Mouse (Mus musculus) stomach, embryonic 15.5 days (tissue): ENCODE data around the gene Fastkd5. TPM values are rescaled to one million over a fixed set of nuclear protein-coding genes. Genes with fewer than 3 reads are reported as not detected.

Source experiments
- ATAC-seq: fragments of 200-750 bp; cut with Nextera tagmentation; 2 replicates; pipeline ENCODE4 v1.8.0; 2017; ENCODE audit warnings: low read depth, moderate number of reproducible peaks, moderate TSS enrichment; ENCODE audit not compliant: insufficient read depth, low FRiP score
- H3K27ac ChIP-seq: fragments of 300-500 bp; sonication (generic); 2 replicates; pipeline ENCODE4 v1.5.1; 2015; ENCODE audit warnings: mild to moderate bottlenecking, inconsistent platforms
- H3K27me3 ChIP-seq: fragments of 300-500 bp; sonication (generic); replicated peaks from 2 replicates; pipeline ENCODE4 v1.6.1; 2015; ENCODE audit warnings: inconsistent platforms
- H3K36me3 ChIP-seq: fragments of 300-500 bp; sonication (generic); 2 replicates; pipeline ENCODE4 v1.6.1; 2015; ENCODE audit warnings: inconsistent platforms
- H3K4me1 ChIP-seq: fragments of 300-500 bp; sonication (generic); 2 replicates; pipeline ENCODE4 v1.6.1; 2015; ENCODE audit warnings: inconsistent platforms
- H3K4me2 ChIP-seq: fragments of 300-500 bp; sonication (generic); 2 replicates; pipeline ENCODE4 v1.6.1; 2015; ENCODE audit warnings: mild to moderate bottlenecking, inconsistent platforms
- H3K4me3 ChIP-seq: fragments of 300-500 bp; sonication (generic); replicated peaks from 2 replicates; pipeline ENCODE4 v1.5.1; 2015; ENCODE audit warnings: inconsistent platforms
- H3K9ac ChIP-seq: fragments of 300-500 bp; sonication (generic); 2 replicates; pipeline ENCODE4 v1.6.1; 2015; ENCODE audit warnings: inconsistent platforms
- H3K9me3 ChIP-seq: fragments of 300-500 bp; sonication (generic); 2 replicates; pipeline ENCODE4 v1.6.1; 2016; ENCODE audit warnings: inconsistent platforms
- WGBS: fragments of 180-500 bp; shearing (Covaris S2); methylation state at CpG from one replicate; pipeline ENCODE4 v1.1.7; 2015; 5-methylcytosine and 5-hydroxymethylcytosine counted together
- polyA plus RNA-seq: library from polyadenylated mRNA; unstranded; fragments of >200 nt; fragmentation: Nextera tagmentation; extraction: Ambion mirVana; gene quantifications from 2 replicates; pipeline ENCODE4 v1.2.1, GENCODE M21; 2015

Fastkd5 gene
- polyA plus RNA-seq, 1 experiment from 2014 or later = 13.6 TPM

GRCm38 (mm10) chr2:130632887-130633675 lies 3.3 kb upstream of the Fastkd5 start:
- WGBS = 59% methylated on average over 5 of the region's 5 CpGs
- no peaks in the 10 kb centered on the region for H3K9me3 ChIP-seq
- no peak for ATAC-seq
- 0 out of 2 replicates have a peak, but pooled peaks cover 3% of the 10 kb centered on the region for H3K36me3 ChIP-seq
- H3K9ac ChIP-seq = no peak overlapping the region
- peaks cover 22% of the 10 kb centered on the region; the same call in 1 of the 2 replicates for H3K27me3 ChIP-seq
- H3K4me3 ChIP-seq = no peak overlapping the region
- H3K4me1 ChIP-seq = peaks cover 30% of the 10 kb centered on the region
- no peak overlapping the region for H3K4me2 ChIP-seq
- no peak overlapping the region for H3K27ac ChIP-seq

DNA sequence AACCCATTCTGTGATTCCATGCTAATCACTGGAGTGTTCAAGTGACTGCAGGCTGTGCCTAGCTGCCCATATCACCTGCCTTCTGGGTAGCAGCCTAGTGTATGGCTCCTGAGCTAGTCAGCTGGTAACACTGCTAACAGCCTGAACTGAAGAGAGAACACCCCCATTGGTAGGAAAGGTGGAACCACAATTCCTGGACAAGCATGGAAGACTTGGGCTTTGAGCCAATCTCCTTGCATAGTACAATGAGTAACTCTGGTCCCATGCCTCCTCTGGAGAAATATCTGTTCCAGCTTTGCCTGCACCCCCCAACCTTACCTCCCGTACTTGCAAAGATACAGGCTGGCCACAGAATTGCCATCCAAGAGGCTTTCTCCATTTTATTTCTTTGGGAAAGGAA lies 2.6 kb upstream of the Fastkd5 start:
- Histone ChIP-seq H3K9me3 (no peaks in the 10 kb centered on the region), H3K4me1 (peaks cover 30% of the 10 kb centered on the region), H3K27me3 (peaks cover 22% of the 10 kb centered on the region; the same call in 1 of the 2 replicates), H3K9ac (no peak overlapping the region), H3K4me2 (no peak overlapping the region), H3K36me3 (0 out of 2 replicates have a peak, but pooled peaks cover 3% of the 10 kb centered on the region), H3K27ac (no peak overlapping the region), H3K4me3 (no peak overlapping the region)
- no peak for ATAC-seq
- WGBS = 68% methylated on average over 1 of the region's 1 CpGs

- Histone ChIP-seq H3K36me3 (peaks cover 15% of the 10 kb centered on the region; the same call in 1 of the 2 replicates), H3K4me1 (peaks cover 9% of the 10 kb centered on the region), H3K27me3 (0 out of 2 replicates have a peak, but pooled peaks cover 4% of the 10 kb centered on the region), H3K9ac (peak overlapping the region; percentile 94), H3K4me3 (peak overlapping the region; percentile 95), H3K4me2 (peak overlapping the region; percentile 82), H3K27ac (peak overlapping the region; percentile 71), H3K9me3 (no peaks in the 10 kb centered on the region)
- ATAC-seq = peak; percentile 28; the same call in 1 of the 2 replicates
- WGBS = 2% methylated on average over 37 of the region's 37 CpGs
These were observed 568 bp downstream of the Fastkd5 start for GRCm38 (mm10) chr2:130629080-130629838.

GRCm38 (mm10) chr2:130628424-130628823 lies 1.4 kb downstream of the Fastkd5 start:
- H3K4me3 ChIP-seq = peak overlapping the region; percentile 95; the same call in 1 of the 2 replicates
- 58% methylated on average over 3 of the region's 3 CpGs for WGBS

GRCm38 (mm10) chr2:130618972-130619371 lies 10.9 kb downstream of the Fastkd5 start:
- Histone ChIP-seq H3K27me3 (no peaks in the 10 kb centered on the region), H3K9me3 (no peaks in the 10 kb centered on the region), H3K9ac (no peak overlapping the region), H3K4me3 (no peak overlapping the region), H3K36me3 (peaks cover 32% of the 10 kb centered on the region), H3K4me1 (no peaks in the 10 kb centered on the region), H3K4me2 (no peak overlapping the region), H3K27ac (no peak overlapping the region)
- no peak for ATAC-seq
- WGBS = 87% methylated on average over 7 of the region's 7 CpGs

More at GRCm38 (mm10) chr2:130628424-130628823, 1.4 kb downstream of the Fastkd5 start:
- Histone ChIP-seq H3K4me2 (peak overlapping the region; percentile 82), H3K27me3 (no peaks in the 10 kb centered on the region), H3K36me3 (peaks cover 12% of the 10 kb centered on the region; the same call in 1 of the 2 replicates), H3K4me1 (peaks cover 8% of the 10 kb centered on the region), H3K9me3 (no peaks in the 10 kb centered on the region), H3K27ac (no peak overlapping the region), H3K9ac (no peak overlapping the region)
- ATAC-seq = no peak

DNA sequence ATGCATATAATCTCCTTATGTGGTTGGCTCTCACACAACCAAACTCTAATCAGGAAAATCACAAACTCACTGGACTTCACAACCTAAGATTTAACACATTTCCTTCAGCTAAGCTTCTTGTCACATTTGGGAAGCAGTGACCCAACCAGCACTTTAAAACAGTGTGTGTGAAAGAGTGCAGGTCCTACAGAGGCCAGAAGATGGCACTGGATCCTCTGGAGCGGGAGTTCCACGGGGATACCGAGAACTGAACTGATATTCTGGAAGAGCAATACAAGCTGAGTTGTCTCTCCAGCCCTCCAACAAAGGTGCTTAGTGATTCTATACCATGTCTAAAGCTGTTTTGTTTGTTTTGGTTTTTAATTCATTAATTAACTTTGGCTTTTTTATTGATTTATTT lies 16.7 kb downstream of the Fastkd5 start:
- Histone ChIP-seq H3K36me3 (peaks cover 23% of the 10 kb centered on the region), H3K4me1 (no peaks in the 10 kb centered on the region), H3K4me2 (no peak overlapping the region), H3K9me3 (no peaks in the 10 kb centered on the region), H3K9ac (no peak overlapping the region), H3K27ac (no peak overlapping the region), H3K4me3 (no peak overlapping the region), H3K27me3 (no peaks in the 10 kb centered on the region)
- 71% methylated on average over 3 of the region's 3 CpGs for WGBS
- ATAC-seq = no peak

- no peak for ATAC-seq
- Histone ChIP-seq H3K27me3 (no peaks in the 10 kb centered on the region), H3K9ac (no peak overlapping the region), H3K4me3 (no peak overlapping the region), H3K9me3 (no peaks in the 10 kb centered on the region), H3K4me2 (no peak overlapping the region), H3K27ac (no peak overlapping the region), H3K4me1 (no peaks in the 10 kb centered on the region), H3K36me3 (peaks cover 24% of the 10 kb centered on the region)
- WGBS = 84% methylated on average over 4 of the region's 4 CpGs
These were observed 27.6 kb downstream of the Fastkd5 start for GRCm38 (mm10) chr2:130602195-130602594.

GRCm38 (mm10) chr2:130598399-130598798 lies 31.4 kb downstream of the Fastkd5 start:
- Histone ChIP-seq H3K9me3 (no peaks in the 10 kb centered on the region), H3K4me1 (no peaks in the 10 kb centered on the region), H3K4me2 (no peak overlapping the region), H3K9ac (no peak overlapping the region), H3K27me3 (no peaks in the 10 kb centered on the region), H3K36me3 (peaks cover 34% of the 10 kb centered on the region), H3K27ac (no peak overlapping the region), H3K4me3 (no peak overlapping the region)
- no peak for ATAC-seq
- WGBS = 72% methylated on average over 3 of the region's 3 CpGs

GRCm38 (mm10) chr2:130597601-130598010 lies 32.2 kb downstream of the Fastkd5 start:
- 10% methylated on average over 1 of the region's 1 CpGs for WGBS
- Histone ChIP-seq H3K9me3 (no peaks in the 10 kb centered on the region), H3K36me3 (peaks cover 28% of the 10 kb centered on the region), H3K4me3 (no peak overlapping the region), H3K4me2 (no peak overlapping the region), H3K27me3 (no peaks in the 10 kb centered on the region), H3K27ac (no peak overlapping the region), H3K4me1 (no peaks in the 10 kb centered on the region), H3K9ac (no peak overlapping the region)
- ATAC-seq = no peak

- Histone ChIP-seq H3K27me3 (no peaks in the 10 kb centered on the region), H3K36me3 (peaks cover 37% of the 10 kb centered on the region), H3K4me2 (no peak overlapping the region), H3K9ac (no peak overlapping the region), H3K9me3 (no peaks in the 10 kb centered on the region), H3K4me3 (no peak overlapping the region), H3K27ac (no peak overlapping the region), H3K4me1 (no peaks in the 10 kb centered on the region)
- ATAC-seq = no peak
- 83% methylated on average over 1 of the region's 1 CpGs for WGBS
These were observed 34.2 kb downstream of the Fastkd5 start for GRCm38 (mm10) chr2:130595596-130595995.

DNA sequence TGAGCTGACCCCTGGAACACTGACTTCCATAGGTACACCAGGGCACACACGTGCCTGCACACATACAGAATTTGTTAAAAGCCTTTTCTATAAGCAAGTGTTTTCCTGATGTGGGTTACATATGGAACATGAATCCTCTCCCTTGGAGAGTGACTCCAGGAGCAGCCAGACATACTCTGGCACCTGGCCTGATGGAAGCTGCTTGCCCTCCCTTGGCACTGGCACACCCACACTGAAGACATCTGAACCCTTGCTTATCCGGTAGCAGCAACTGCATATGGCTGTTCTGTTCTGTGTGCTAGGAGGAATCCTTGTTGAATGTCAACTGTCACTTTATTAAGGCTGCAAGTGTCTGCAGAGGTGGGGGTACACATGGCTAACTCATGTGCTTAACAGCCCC lies 38.8 kb downstream of the Fastkd5 start:
- WGBS = 95% methylated on average over 2 of the region's 2 CpGs

DNA sequence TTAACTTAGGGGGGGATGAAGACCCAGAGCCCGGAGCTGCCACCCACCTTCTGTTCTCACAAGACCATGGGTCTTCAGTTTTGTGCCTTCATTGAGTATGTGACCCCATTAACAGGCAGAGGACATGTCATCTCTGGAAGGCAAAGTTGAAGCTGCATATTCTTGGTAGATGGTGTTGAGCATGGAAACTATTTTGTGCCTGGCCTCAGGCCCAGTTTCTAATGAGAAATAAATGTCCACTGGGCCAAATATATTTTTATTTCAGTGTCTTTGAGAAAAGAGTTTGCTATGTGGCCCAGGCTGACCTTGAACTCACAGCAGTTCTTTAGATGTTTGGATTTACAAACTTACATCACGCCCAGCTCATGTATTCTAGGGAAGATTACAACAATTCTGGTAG lies 40.1 kb downstream of the Fastkd5 start:
- Histone ChIP-seq H3K4me2 (no peak overlapping the region), H3K27ac (no peak overlapping the region), H3K9ac (no peak overlapping the region), H3K27me3 (no peaks in the 10 kb centered on the region), H3K4me1 (no peaks in the 10 kb centered on the region), H3K9me3 (no peaks in the 10 kb centered on the region), H3K4me3 (no peak overlapping the region), H3K36me3 (peaks cover 13% of the 10 kb centered on the region; the same call in 1 of the 2 replicates)
- WGBS = 77% methylated on average over 2 of the region's 2 CpGs
- no peak for ATAC-seq

More for the DNA sequence above, 38.8 kb downstream of the Fastkd5 start:
- no peaks in the 10 kb centered on the region for H3K9me3 ChIP-seq
- no peak for ATAC-seq
- H3K27ac ChIP-seq = no peak overlapping the region
- peaks cover 17% of the 10 kb centered on the region; the same call in 1 of the 2 replicates for H3K36me3 ChIP-seq
- H3K4me1 ChIP-seq = no peaks in the 10 kb centered on the region
- no peak overlapping the region for H3K4me3 ChIP-seq
- no peak overlapping the region for H3K9ac ChIP-seq
- H3K27me3 ChIP-seq = no peaks in the 10 kb centered on the region
- H3K4me2 ChIP-seq = no peak overlapping the region
